Mouse (Mus musculus): ENCODE data around the gene Gp6.

GRCm38 (mm10) chr7:4447138-4447537 lies 49.6 kb upstream of the Gp6 start:
- TF ChIP-seq CTCF (IDR thresholded peaks at IDR 0.05; ENCODE audit: extremely low read depth, insufficient read depth, low read length) (no peak), POLR2A (IDR thresholded peaks at IDR 0.05; ENCODE audit: extremely low read depth, insufficient read depth, low read length) (no peak)
